Mouse (Mus musculus) E14TG2a.4 (cell line): Measurements from ENCODE around the gene Bbox1.

ENCODE experiments used
- CTCF ChIP-seq: conservative IDR thresholded peaks from 2 replicates; pipeline ENCODE4 v1.5.1; 2014; ENCODE audit warnings: low read length
- NANOG ChIP-seq: IDR thresholded peaks from 2 replicates; pipeline ENCODE4 v1.6.1; 2014; ENCODE audit warnings: borderline replicate concordance, low read length, mixed read lengths
- POU5F1 ChIP-seq: IDR thresholded peaks from 2 replicates; pipeline ENCODE4 v1.6.1; 2014; ENCODE audit warnings: low read length, borderline replicate concordance

GRCm38 (mm10) chr2:110316116-110316883, 1.9 kb upstream of the Bbox1 start:
- TF ChIP-seq CTCF (no peak), POU5F1 (no peak), NANOG (no peak)
